Mouse (Mus musculus) activated CD4-positive, CD25-positive, alpha-beta regulatory T cell (primary cell): Measurements from ENCODE around the gene 1700023F06Rik. TPM values are rescaled to one million over a fixed set of nuclear protein-coding genes. Genes with fewer than 3 reads are reported as not detected.

Experiments used
- polyA plus RNA-seq, 2 experiments: library from polyadenylated mRNA; unstranded; fragments of 100-300 nt; shearing (Covaris generic); gene quantifications; one replicate each; pipeline ENCODE4 v1.2.1; 2017

1700023F06Rik gene
- polyA plus RNA-seq, result not detected

DNA sequence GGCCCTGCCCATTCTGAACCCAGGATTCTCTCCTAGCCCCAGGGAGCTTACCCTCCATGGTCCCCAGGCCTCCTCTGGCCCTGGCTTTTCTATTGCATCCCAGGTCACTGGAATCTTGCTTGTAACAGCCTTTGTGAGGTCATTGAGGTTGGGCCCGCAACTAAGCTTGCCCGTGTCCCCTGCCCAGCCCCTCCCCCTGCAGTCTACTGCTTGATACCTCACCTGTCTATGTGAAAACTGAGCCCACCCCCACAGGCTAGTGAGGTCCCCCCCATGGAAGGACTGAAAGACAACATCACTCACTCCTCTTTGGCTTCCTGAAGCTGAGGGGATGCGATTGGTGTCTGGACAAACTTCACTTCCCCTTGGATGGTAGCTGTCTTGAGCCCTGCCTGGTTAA, at the start of gene 1700023F06Rik:
1700023F06Rik (minus strand) TSS at position 101 of the 400 bp plus-strand sequence.

DNA sequence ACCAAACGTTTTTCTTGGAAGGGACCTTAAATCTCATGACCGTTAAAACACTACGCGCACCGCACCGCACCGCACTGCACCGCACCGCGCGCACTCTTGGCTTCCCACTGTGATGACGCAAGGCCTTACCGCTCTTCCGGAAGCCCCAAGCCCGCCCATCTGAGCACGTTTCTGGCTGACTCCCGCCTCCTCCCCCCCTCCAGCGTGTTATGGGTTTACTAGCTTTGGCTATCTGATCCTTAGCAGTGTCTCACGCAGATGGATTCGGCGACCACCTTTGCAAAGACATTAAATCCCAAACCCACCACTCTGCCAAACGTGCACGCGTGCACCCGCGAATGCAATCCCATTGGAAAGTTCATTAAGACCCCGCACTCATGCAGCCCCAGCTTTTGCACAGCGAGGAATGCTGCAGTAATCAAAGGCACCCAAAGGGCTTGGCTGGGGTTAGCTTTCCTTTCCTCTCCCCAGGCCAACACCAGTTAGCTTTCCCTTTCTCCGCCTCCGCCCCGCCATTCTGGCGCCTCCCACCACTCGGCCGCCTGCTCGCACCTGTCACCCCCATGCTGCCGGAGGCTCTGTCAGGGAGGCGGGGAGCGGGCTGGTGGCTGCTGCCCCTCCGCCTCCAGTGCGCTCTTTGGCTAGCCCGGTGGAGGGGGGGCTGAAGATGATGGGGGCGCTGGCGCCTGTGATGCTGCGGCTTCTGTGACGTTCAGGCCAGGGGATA, 9.6 kb upstream of the 1700023F06Rik start, which contains the start of gene Spata32:
Spata32 (minus strand) TSS at position 643 of the 727 bp plus-strand sequence.

DNA sequence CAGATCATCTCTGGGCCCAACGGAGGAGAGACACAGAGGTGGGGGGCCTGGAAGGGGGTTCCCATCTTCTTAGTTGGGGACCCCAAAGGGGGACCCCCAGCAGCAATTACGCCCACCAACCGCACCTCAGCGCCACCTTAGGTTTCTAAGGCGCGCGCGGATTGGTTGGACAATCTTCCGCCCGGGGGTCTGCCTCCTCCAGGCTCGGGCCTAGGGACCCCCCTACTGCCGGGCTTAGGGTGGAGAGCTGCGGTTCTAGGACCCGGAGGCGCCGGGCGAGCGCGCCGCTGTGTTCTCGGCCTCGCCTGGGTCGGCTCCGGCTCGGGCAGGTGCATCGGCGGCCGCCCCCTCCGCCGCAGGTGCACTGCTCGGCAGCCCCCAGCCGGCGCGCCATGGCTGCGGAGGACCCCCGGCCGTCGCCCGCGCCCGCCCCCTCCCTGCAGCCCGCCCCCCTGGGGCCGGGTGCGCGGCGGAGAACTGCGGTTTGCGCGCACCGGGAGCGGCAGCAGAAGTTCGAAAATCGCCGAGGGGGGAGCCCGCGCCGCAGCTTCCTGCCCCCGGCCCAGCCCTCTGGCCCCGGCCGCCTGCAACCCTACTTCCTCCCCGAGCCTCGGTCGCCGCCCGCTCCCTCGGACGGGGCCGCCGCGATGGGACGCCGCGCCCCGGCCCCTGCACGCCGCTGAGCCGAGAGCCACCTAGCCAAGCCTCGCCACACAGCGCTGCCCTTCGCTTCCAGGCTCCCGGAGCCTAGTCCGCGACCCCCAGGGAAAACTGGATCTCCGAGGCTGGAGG, 37.7 kb downstream of the 1700023F06Rik start, which contains the start of gene Fmnl1:
Fmnl1 (plus strand) TSS at position 614 of the 792 bp plus-strand sequence.

Other genes with a start within 250 kb of the 1700023F06Rik start
- 10 to 100 TPM; 64.6 to 71.5 TPM for gene Nmt1, start 180.4 kb downstream of the 1700023F06Rik start, polyA plus RNA-seq
- 10 to 100 TPM; 25.1 to 25.4 TPM for gene Dcakd, start 180.2 kb downstream of the 1700023F06Rik start, polyA plus RNA-seq
- gene Plcd3, start 106.9 kb downstream of the 1700023F06Rik start, polyA plus RNA-seq, result under 1 TPM in 1 of 2 experiments, not detected in 1; 0.45 TPM
- gene Acbd4, start 106.9 kb downstream of the 1700023F06Rik start, polyA plus RNA-seq, result 10 to 100 TPM; 41.4 to 49.3 TPM
- 1 to 10 TPM; 5.2 to 5.4 TPM for gene Hexim1, start 92.3 kb downstream of the 1700023F06Rik start, polyA plus RNA-seq
- gene Hexim2, start 76.1 kb downstream of the 1700023F06Rik start, polyA plus RNA-seq, result 1 to 10 TPM; 2.9 to 6.0 TPM
- gene Fmnl1, start 37.5 kb downstream of the 1700023F06Rik start, polyA plus RNA-seq, result 100 to 1,000 TPM; 181 to 260 TPM
- not detected for gene Spata32, start 9.9 kb upstream of the 1700023F06Rik start, polyA plus RNA-seq
- gene Map3k14, start 58.9 kb upstream of the 1700023F06Rik start, polyA plus RNA-seq, result 10 to 100 TPM; 22.6 to 25.2 TPM
- 10 to 100 TPM; 51.8 to 85.0 TPM for gene Arhgap27, start 155.1 kb upstream of the 1700023F06Rik start, polyA plus RNA-seq
- gene Plekhm1, start 204.1 kb upstream of the 1700023F06Rik start, polyA plus RNA-seq, result 10 to 100 TPM; 10.3 to 17.9 TPM